Mouse (Mus musculus): Measurements from ENCODE around the gene Atg16l2.

DNA sequence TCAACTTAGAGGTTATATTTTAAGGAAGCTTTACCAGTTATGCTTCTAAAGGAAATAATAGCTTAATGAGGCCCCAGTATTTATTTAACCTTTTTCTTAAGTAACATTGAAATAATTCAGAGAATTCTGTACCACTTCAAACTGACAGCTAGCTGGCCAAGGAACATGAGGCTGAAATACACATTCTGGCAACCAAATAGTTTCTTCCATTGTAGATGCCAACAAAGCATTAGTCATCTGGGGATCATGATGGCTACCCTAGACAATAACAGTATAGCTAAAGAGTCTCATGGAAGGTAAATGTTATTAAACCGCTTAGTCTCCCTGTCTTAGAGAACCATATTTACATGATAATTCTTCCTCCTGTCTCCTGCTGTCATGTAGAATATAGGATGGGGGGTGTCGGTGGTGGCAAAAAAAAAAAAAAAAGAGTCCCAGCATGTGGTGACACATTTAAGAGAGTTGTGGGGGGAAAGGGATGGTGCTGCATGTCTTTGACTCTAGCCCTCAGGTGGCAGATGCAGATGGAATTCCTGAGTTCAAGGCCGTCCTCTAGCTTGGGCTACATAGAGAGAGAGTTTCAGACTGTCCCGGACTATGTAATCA is 40.0 kb downstream of the Atg16l2 start:
- TF ChIP-seq TAL1 (IDR thresholded peaks at IDR 0.05; ENCODE audit: low read length) = no peak
- no peak for TF ChIP-seq GATA1 (IDR thresholded peaks at IDR 0.05; ENCODE audit: low read length)
